Mouse (Mus musculus): Measurements from ENCODE around the gene Gtf2f1. TPM values are rescaled to one million over a fixed set of nuclear protein-coding genes. Genes with fewer than 3 reads are reported as not detected.
A peak's percentile ranks its signal among the peaks of the same experiment; 100 is the strongest.

The Gtf2f1 gene
- polyA plus RNA-seq, 1 experiment from 2014 or later, result 32.8 TPM

DNA sequence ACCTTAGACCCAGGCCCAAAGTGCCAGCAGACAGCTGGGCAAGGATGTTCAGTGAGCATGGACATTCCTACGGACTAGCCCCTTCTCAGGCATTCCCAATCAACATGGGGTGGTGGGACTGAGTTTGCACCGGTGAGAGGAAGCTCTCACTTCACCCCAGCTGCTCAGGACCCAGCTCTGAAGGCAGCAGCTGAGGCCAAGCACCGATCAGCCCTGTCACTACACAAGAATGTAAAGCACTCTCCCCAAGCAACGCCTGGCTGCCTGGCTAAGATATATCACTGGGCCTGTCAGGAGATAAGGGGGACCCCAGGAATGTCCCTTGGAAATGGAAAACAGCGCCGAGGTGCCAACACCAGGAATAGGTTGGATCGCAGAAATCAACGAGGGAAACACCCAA is 9.9 kb downstream of the Gtf2f1 start:
- Histone ChIP-seq H3K27ac (replicated peaks) (peak overlapping the region; percentile 83), H3K36me3 (peaks cover 62% of the 10 kb centered on the region), H3K4me1 (peaks cover 36% of the 10 kb centered on the region), H3K9ac (peak overlapping the region; percentile 71), H3K4me2 (peak overlapping the region; percentile 38), H3K9me3 (no peaks in the 10 kb centered on the region), H3K27me3 (replicated peaks) (no peaks in the 10 kb centered on the region), H3K4me3 (no peak overlapping the region)
- ATAC-seq (ENCODE audit: extremely low read depth, insufficient number of reproducible peaks, low FRiP score, low TSS enrichment), result no peak
- WGBS, result 15% methylated on average over 8 of the region's 8 CpGs

DNA sequence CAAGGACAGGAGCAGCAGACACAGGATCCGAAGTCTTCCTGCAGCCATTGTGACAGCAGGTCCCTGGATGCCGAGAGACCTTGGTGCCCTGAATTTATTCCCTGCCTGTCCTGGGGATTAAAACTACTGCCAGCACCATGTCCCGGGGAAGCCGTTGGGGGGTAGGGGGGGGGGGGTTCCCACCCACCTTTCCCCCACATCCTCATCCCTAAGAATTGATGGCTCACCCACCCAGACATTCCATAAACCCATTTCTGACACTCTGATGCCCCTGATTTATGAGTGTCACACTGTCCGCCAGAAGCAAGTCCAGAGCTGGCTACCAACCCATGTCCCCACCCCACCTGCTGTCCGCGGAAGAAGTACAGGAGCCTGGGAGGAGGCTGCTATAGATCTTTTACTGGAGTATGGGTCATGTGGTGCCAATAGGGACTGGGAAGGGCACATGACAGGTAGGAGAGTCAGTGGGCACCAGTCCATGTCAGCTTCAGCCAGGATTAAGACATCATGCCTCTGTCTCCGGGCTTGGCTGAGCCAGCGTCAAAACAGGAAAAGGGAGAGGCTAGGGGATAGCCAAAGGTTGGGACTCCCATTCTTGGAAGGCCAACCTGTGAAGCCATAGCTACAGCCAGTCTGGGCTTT is 11.0 kb downstream of the Gtf2f1 start, which contains the start of gene Pspn:
Pspn (minus strand) TSS at position 51 of the 642 bp plus-strand sequence.
- ATAC-seq (ENCODE audit: extremely low read depth, insufficient number of reproducible peaks, low FRiP score, low TSS enrichment), result no peak
- Histone ChIP-seq H3K27ac (replicated peaks) (peak within 1 kb of the TSS; percentile 83), H3K4me1 (peaks cover 36% of the 10 kb centered on the region), H3K4me3 (no peak within 1 kb of the TSS), H3K9me3 (no peaks in the 10 kb centered on the region), H3K4me2 (no peak within 1 kb of the TSS), H3K27me3 (replicated peaks) (no peaks in the 10 kb centered on the region), H3K36me3 (peaks cover 62% of the 10 kb centered on the region), H3K9ac (peak within 1 kb of the TSS; percentile 71)
- WGBS, result 78% methylated on average over 9 of the region's 9 CpGs

DNA sequence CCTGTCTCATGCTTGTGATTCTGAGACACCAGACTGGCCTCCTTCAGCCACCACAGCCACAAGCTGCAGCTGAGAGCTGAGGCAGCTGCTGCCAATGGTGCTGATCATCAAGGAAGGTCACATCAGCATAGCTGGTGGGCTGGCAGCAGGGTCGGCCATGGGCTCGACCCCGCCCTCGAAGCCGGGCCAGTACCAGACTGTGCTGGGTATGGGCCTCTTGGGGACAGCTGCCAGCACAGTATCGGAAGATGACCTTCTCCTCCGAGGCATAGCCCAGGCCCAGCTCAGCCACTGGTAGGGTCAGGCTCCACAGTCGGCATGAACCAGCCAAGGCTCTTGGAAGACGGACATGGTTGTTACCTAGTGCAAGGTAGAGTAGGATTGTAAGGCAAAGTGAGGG is 11.7 kb downstream of the Gtf2f1 start:
- no peak overlapping the region for H3K4me2 ChIP-seq
- H3K9me3 ChIP-seq, result no peaks in the 10 kb centered on the region
- WGBS, result 91% methylated on average over 9 of the region's 9 CpGs
- H3K4me3 ChIP-seq, result no peak overlapping the region
- H3K27me3 ChIP-seq (replicated peaks), result no peaks in the 10 kb centered on the region
- H3K9ac ChIP-seq, result no peak overlapping the region
- peaks cover 36% of the 10 kb centered on the region for H3K4me1 ChIP-seq
- H3K27ac ChIP-seq (replicated peaks), result no peak overlapping the region
- no peak for ATAC-seq (ENCODE audit: extremely low read depth, insufficient number of reproducible peaks, low FRiP score, low TSS enrichment)
- peaks cover 62% of the 10 kb centered on the region for H3K36me3 ChIP-seq

GRCm38 (mm10) chr17:56997029-56997667 is 13.9 kb downstream of the Gtf2f1 start, which contains the start of gene Alkbh7:
TSS of gene Alkbh7 (plus strand) at chr17:56997339.
- Histone ChIP-seq H3K4me3 (peak within 1 kb of the TSS; percentile 85), H3K4me1 (peaks cover 36% of the 10 kb centered on the region), H3K27me3 (replicated peaks) (no peaks in the 10 kb centered on the region), H3K4me2 (peak within 1 kb of the TSS; percentile 83), H3K9ac (peak within 1 kb of the TSS; percentile 83), H3K36me3 (peaks cover 64% of the 10 kb centered on the region), H3K9me3 (no peaks in the 10 kb centered on the region), H3K27ac (replicated peaks) (peak within 1 kb of the TSS; percentile 83)
- under 1% methylated on average over 38 of the region's 38 CpGs for WGBS
- peak; percentile 99 for ATAC-seq (ENCODE audit: extremely low read depth, insufficient number of reproducible peaks, low FRiP score, low TSS enrichment)

DNA sequence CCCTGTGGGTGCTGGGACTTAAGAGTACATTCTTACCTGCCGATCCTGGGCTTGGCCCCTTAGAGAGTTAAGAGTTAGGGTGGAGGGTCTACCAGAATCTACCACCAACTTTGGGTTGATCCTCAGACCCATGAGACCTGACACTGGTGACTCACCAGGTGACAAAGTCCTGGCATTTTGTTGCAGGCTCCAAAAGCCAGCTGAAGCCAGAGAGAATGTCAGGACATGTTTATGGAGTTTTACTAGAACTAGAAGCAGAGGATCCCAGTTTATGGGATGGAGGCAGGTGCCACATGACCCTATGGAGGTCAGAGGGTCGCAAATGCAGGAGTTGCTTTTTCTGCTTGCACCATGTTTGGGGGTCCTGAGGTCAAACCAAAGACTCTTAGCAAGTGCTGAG is 14.6 kb downstream of the Gtf2f1 start:
- no peak for ATAC-seq (ENCODE audit: extremely low read depth, insufficient number of reproducible peaks, low FRiP score, low TSS enrichment)

DNA sequence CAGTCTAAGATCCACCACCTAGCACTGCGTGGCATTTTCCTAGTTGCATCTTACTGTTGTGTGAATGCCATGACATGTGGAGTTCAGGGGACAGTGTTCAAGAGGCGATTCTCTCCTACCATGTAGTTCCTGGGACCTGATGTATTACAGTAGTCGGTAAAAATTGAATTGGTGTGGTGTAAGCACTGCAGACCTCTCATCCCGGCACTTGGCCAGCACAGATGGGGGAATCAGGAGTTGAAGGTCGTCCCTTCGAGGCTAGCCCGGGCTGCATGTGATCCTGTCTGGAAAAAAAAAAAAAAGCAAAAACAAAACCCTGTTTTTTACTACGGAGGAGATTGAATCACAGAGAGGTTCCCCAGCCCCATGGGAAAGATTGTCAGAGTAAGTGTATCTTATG is 16.0 kb downstream of the Gtf2f1 start:
- Histone ChIP-seq H3K36me3 (peaks cover 69% of the 10 kb centered on the region), H3K9me3 (no peaks in the 10 kb centered on the region), H3K9ac (no peak overlapping the region), H3K4me2 (no peak overlapping the region), H3K4me1 (peaks cover 27% of the 10 kb centered on the region), H3K27me3 (replicated peaks) (no peaks in the 10 kb centered on the region), H3K27ac (replicated peaks) (no peak overlapping the region), H3K4me3 (no peak overlapping the region)
- 86% methylated on average over 8 of the region's 8 CpGs for WGBS
- ATAC-seq (ENCODE audit: extremely low read depth, insufficient number of reproducible peaks, low FRiP score, low TSS enrichment), result no peak

More for the DNA sequence above, 14.6 kb downstream of the Gtf2f1 start:
- 75% methylated on average over 2 of the region's 2 CpGs for WGBS
- H3K36me3 ChIP-seq, result peaks cover 70% of the 10 kb centered on the region
- peak overlapping the region; percentile 83; the same call in 1 of the 2 replicates for H3K27ac ChIP-seq (replicated peaks)
- peak overlapping the region; percentile 44; the same call in 1 of the 2 replicates for H3K9ac ChIP-seq
- H3K4me3 ChIP-seq, result peak overlapping the region; percentile 85; the same call in 1 of the 2 replicates
- no peaks in the 10 kb centered on the region for H3K9me3 ChIP-seq
- H3K4me1 ChIP-seq, result peaks cover 33% of the 10 kb centered on the region
- no peaks in the 10 kb centered on the region for H3K27me3 ChIP-seq (replicated peaks)
- H3K4me2 ChIP-seq, result peak overlapping the region; percentile 83

- Histone ChIP-seq H3K9me3 (no peaks in the 10 kb centered on the region), H3K36me3 (peaks cover 48% of the 10 kb centered on the region), H3K4me3 (peak overlapping the region; percentile 81), H3K27ac (replicated peaks) (no peak overlapping the region), H3K4me1 (peaks cover 15% of the 10 kb centered on the region), H3K4me2 (peak overlapping the region; percentile 87), H3K27me3 (replicated peaks) (no peaks in the 10 kb centered on the region), H3K9ac (peak overlapping the region; percentile 91)
- ATAC-seq (ENCODE audit: extremely low read depth, insufficient number of reproducible peaks, low FRiP score, low TSS enrichment), result no peak
- 67% methylated on average over 2 of the region's 2 CpGs for WGBS
Observed at GRCm38 (mm10) chr17:56990966-56991365, 20.1 kb downstream of the Gtf2f1 start.

DNA sequence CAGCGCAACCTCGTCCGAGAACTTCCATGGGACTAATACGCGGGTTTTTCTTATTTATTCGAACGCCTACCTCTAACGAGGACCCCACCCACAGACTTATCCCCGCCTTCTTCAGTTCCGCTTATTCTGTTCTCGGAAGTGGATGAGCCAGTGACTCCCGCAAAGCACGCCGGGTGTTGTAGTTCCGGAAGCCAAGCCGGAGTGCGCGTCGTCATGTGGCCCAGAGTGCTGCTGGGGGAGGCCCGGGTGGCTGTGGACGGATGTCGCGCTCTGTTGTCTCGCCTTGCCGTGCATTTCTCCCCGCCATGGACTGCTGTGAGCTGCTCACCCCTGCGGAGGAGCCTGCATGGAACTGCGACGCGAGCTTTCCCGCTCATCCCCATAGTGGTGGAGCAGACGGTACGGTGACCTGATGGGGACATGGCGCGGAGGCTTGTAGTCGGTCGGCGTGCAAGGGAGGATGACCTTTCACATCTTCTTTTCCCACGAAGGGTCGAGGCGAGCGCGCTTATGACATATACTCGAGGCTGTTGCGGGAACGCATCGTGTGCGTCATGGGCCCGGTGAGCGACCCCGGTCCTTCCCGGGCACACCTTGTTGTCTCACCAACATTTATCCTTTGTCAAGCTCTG is 20.9 kb downstream of the Gtf2f1 start, which contains the start of gene Clpp:
Clpp (plus strand) TSS at position 191 of the 632 bp plus-strand sequence.
- Histone ChIP-seq H3K27ac (replicated peaks) (peak within 1 kb of the TSS; percentile 76), H3K36me3 (peaks cover 40% of the 10 kb centered on the region), H3K27me3 (replicated peaks) (no peaks in the 10 kb centered on the region), H3K4me3 (peak within 1 kb of the TSS; percentile 81), H3K4me2 (peak within 1 kb of the TSS; percentile 87), H3K9ac (peak within 1 kb of the TSS; percentile 91), H3K4me1 (peaks cover 15% of the 10 kb centered on the region), H3K9me3 (no peaks in the 10 kb centered on the region)
- ATAC-seq (ENCODE audit: extremely low read depth, insufficient number of reproducible peaks, low FRiP score, low TSS enrichment), result peak; percentile 91
- WGBS, result under 1% methylated on average over 52 of the region's 52 CpGs

DNA sequence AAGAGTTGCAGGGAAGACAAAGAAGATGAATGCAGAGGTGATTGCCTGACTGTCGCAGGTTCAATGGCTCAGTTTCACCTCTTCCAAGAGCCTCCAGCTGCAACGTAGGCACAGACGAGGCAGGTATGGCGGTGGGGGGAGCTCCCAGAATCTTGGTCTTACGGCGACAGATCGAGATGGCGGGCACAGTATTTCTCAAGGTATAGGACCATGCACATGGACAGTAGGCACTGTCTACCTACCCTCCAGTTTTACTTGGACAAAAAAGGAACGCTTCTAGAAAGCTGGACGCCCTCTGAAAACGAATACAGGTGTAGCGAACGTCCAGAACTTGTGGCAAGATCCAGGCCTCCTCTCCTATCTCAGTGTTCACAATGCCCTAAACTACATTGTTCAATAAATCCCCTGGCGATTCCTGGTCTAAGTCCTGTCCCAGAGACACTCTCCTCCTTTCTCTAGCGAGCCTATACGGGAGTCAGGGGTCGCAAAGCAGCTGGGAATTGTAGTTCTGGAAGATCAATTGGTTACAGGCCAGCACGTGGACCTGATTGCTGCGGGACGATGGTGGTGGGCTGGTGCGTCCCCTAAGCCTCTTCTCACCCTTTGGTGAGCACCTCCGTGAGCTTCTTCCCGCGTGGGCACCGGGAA is 21.5 kb downstream of the Gtf2f1 start:
- H3K9ac ChIP-seq, result peak overlapping the region; percentile 91
- 3% methylated on average over 25 of the region's 25 CpGs for WGBS
- H3K4me1 ChIP-seq, result peaks cover 15% of the 10 kb centered on the region
- peak overlapping the region; percentile 87 for H3K4me2 ChIP-seq
- peak overlapping the region; percentile 76 for H3K27ac ChIP-seq (replicated peaks)
- peak; percentile 75 for ATAC-seq (ENCODE audit: extremely low read depth, insufficient number of reproducible peaks, low FRiP score, low TSS enrichment)
- H3K27me3 ChIP-seq (replicated peaks), result no peaks in the 10 kb centered on the region
- H3K9me3 ChIP-seq, result no peaks in the 10 kb centered on the region
- peaks cover 34% of the 10 kb centered on the region for H3K36me3 ChIP-seq
- H3K4me3 ChIP-seq, result peak overlapping the region; percentile 81

GRCm38 (mm10) chr17:56988921-56989430 is 22.1 kb downstream of the Gtf2f1 start:
- H3K4me2 ChIP-seq, result peak overlapping the region; percentile 87
- H3K27ac ChIP-seq (replicated peaks), result peak overlapping the region; percentile 76; the same call in 1 of the 2 replicates
- H3K27me3 ChIP-seq (replicated peaks), result no peaks in the 10 kb centered on the region
- H3K9me3 ChIP-seq, result no peaks in the 10 kb centered on the region
- H3K9ac ChIP-seq, result peak overlapping the region; percentile 91
- H3K4me1 ChIP-seq, result peaks cover 15% of the 10 kb centered on the region
- peak overlapping the region; percentile 81 for H3K4me3 ChIP-seq
- 67% methylated on average over 7 of the region's 7 CpGs for WGBS
- H3K36me3 ChIP-seq, result peaks cover 28% of the 10 kb centered on the region
- no peak for ATAC-seq (ENCODE audit: extremely low read depth, insufficient number of reproducible peaks, low FRiP score, low TSS enrichment)

DNA sequence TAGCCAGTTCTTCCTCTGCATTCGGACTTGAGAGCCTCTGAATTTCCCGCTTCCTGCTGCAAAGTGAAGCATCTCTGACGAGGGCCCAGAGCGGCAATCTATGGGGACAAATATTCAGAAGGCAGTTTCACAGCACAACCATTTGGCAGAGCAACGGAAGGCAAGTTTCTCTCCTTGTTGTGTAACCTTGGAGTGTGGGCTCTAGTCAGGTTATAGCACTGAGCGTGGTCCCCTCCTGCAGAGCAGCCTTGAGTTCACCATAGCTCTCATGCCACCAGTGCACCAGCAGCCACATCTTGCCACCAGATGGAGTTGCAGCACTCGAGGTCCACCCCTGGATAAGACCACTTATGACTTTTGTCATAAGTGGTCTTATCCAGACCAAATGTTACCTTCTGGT is 22.6 kb downstream of the Gtf2f1 start:
- H3K4me1 ChIP-seq, result peaks cover 15% of the 10 kb centered on the region
- 76% methylated on average over 7 of the region's 7 CpGs for WGBS
- peaks cover 22% of the 10 kb centered on the region for H3K36me3 ChIP-seq
- H3K4me3 ChIP-seq, result no peak overlapping the region
- no peak overlapping the region for H3K4me2 ChIP-seq
- H3K27ac ChIP-seq (replicated peaks), result no peak overlapping the region
- no peak overlapping the region for H3K9ac ChIP-seq
- ATAC-seq (ENCODE audit: extremely low read depth, insufficient number of reproducible peaks, low FRiP score, low TSS enrichment), result no peak
- H3K27me3 ChIP-seq (replicated peaks), result no peaks in the 10 kb centered on the region
- no peaks in the 10 kb centered on the region for H3K9me3 ChIP-seq

All from heart, embryonic 13.5 days (tissue).